Mouse (Mus musculus): ENCODE results near the gene Zkscan16. TPM values are rescaled to one million over a fixed set of nuclear protein-coding genes. Genes with fewer than 3 reads are reported as not detected.

Zkscan16 gene
- polyA plus RNA-seq, 1 experiment from 2014 or later, result 1.00 TPM

GRCm38 (mm10) chr4:58948391-58948790 lies 5.0 kb downstream of the Zkscan16 start:
- no peak overlapping the region for H3K27ac ChIP-seq (replicated peaks)
- H3K27me3 ChIP-seq (replicated peaks; ENCODE audit: low read depth, poor library complexity, severe bottlenecking), result peaks cover 14% of the 10 kb centered on the region
- no peaks in the 10 kb centered on the region for H3K36me3 ChIP-seq (replicated peaks)
- H3K4me3 ChIP-seq, result no peak overlapping the region
- no peaks in the 10 kb centered on the region for H3K9me3 ChIP-seq
- DNase-seq (ENCODE audit: low spot score), result no peak
- 88% methylated on average over 4 of the region's 4 CpGs for WGBS
- peaks cover 10% of the 10 kb centered on the region for H3K4me1 ChIP-seq

- no peaks in the 10 kb centered on the region for H3K9me3 ChIP-seq
- no peak for DNase-seq (ENCODE audit: low spot score)
- no peak overlapping the region for H3K27ac ChIP-seq (replicated peaks)
- WGBS, result 91% methylated on average over 11 of the region's 11 CpGs
- H3K4me3 ChIP-seq, result no peak overlapping the region
- H3K4me1 ChIP-seq, result no peaks in the 10 kb centered on the region
- peaks cover 14% of the 10 kb centered on the region for H3K36me3 ChIP-seq (replicated peaks)
- no peaks in the 10 kb centered on the region for H3K27me3 ChIP-seq (replicated peaks; ENCODE audit: low read depth, poor library complexity, severe bottlenecking)
Measured at GRCm38 (mm10) chr4:58952630-58953029, 9.2 kb downstream of the Zkscan16 start.

GRCm38 (mm10) chr4:58961719-58962118 lies 18.3 kb downstream of the Zkscan16 start:
- Histone ChIP-seq H3K27ac (replicated peaks) (no peak overlapping the region), H3K36me3 (replicated peaks) (peaks cover 10% of the 10 kb centered on the region), H3K9me3 (no peaks in the 10 kb centered on the region), H3K4me3 (no peak overlapping the region), H3K4me1 (no peaks in the 10 kb centered on the region), H3K27me3 (replicated peaks; ENCODE audit: low read depth, poor library complexity, severe bottlenecking) (no peaks in the 10 kb centered on the region)
- WGBS, result 94% methylated on average over 15 of the region's 15 CpGs
- DNase-seq (ENCODE audit: low spot score), result no peak

- 92% methylated on average over 4 of the region's 4 CpGs for WGBS
- no peaks in the 10 kb centered on the region for H3K4me1 ChIP-seq
- H3K4me3 ChIP-seq, result no peak overlapping the region
- H3K27ac ChIP-seq (replicated peaks), result no peak overlapping the region
- DNase-seq (ENCODE audit: low spot score), result no peak
- H3K27me3 ChIP-seq (replicated peaks; ENCODE audit: low read depth, poor library complexity, severe bottlenecking), result no peaks in the 10 kb centered on the region
- no peaks in the 10 kb centered on the region for H3K9me3 ChIP-seq
- H3K36me3 ChIP-seq (replicated peaks), result no peaks in the 10 kb centered on the region
Measured at GRCm38 (mm10) chr4:58963271-58963670, 19.8 kb downstream of the Zkscan16 start.

- Histone ChIP-seq H3K4me3 (no peak overlapping the region), H3K36me3 (replicated peaks) (no peaks in the 10 kb centered on the region), H3K27ac (replicated peaks) (no peak overlapping the region), H3K9me3 (no peaks in the 10 kb centered on the region), H3K4me1 (no peaks in the 10 kb centered on the region), H3K27me3 (replicated peaks; ENCODE audit: low read depth, poor library complexity, severe bottlenecking) (no peaks in the 10 kb centered on the region)
- 94% methylated on average over 1 of the region's 1 CpGs for WGBS
- no peak for DNase-seq (ENCODE audit: low spot score)
Measured at GRCm38 (mm10) chr4:58965136-58965535, 21.7 kb downstream of the Zkscan16 start.

GRCm38 (mm10) chr4:58970678-58971077 lies 27.2 kb downstream of the Zkscan16 start:
- DNase-seq (ENCODE audit: low spot score), result no peak
- Histone ChIP-seq H3K9me3 (no peaks in the 10 kb centered on the region), H3K4me1 (no peaks in the 10 kb centered on the region; the same call in 1 of the 2 replicates), H3K36me3 (replicated peaks) (peaks cover 11% of the 10 kb centered on the region; the same call in 1 of the 2 replicates), H3K27me3 (replicated peaks; ENCODE audit: low read depth, poor library complexity, severe bottlenecking) (no peaks in the 10 kb centered on the region), H3K4me3 (no peak overlapping the region), H3K27ac (replicated peaks) (no peak overlapping the region)
- 88% methylated on average over 4 of the region's 4 CpGs for WGBS

- WGBS, result 77% methylated on average over 5 of the region's 5 CpGs
- no peak for DNase-seq (ENCODE audit: low spot score)
- Histone ChIP-seq H3K4me1 (no peaks in the 10 kb centered on the region; the same call in 1 of the 2 replicates), H3K4me3 (no peak overlapping the region), H3K9me3 (no peaks in the 10 kb centered on the region), H3K27ac (replicated peaks) (no peak overlapping the region), H3K27me3 (replicated peaks; ENCODE audit: low read depth, poor library complexity, severe bottlenecking) (no peaks in the 10 kb centered on the region), H3K36me3 (replicated peaks) (peaks cover 7% of the 10 kb centered on the region; the same call in 1 of the 2 replicates)
Measured at GRCm38 (mm10) chr4:58975711-58976110, 32.3 kb downstream of the Zkscan16 start.

GRCm38 (mm10) chr4:58981421-58981820 lies 38.0 kb downstream of the Zkscan16 start:
- Histone ChIP-seq H3K27ac (replicated peaks) (no peak overlapping the region), H3K9me3 (no peaks in the 10 kb centered on the region), H3K4me3 (no peak overlapping the region), H3K36me3 (replicated peaks) (no peaks in the 10 kb centered on the region), H3K27me3 (replicated peaks; ENCODE audit: low read depth, poor library complexity, severe bottlenecking) (no peaks in the 10 kb centered on the region), H3K4me1 (peaks cover 4% of the 10 kb centered on the region; the same call in 1 of the 2 replicates)
- no peak for DNase-seq (ENCODE audit: low spot score)
- 73% methylated on average over 6 of the region's 6 CpGs for WGBS

- no peaks in the 10 kb centered on the region for H3K27me3 ChIP-seq (replicated peaks; ENCODE audit: low read depth, poor library complexity, severe bottlenecking)
- no peaks in the 10 kb centered on the region for H3K9me3 ChIP-seq
- no peak overlapping the region for H3K4me3 ChIP-seq
- H3K4me1 ChIP-seq, result peaks cover 15% of the 10 kb centered on the region; the same call in 1 of the 2 replicates
- H3K36me3 ChIP-seq (replicated peaks), result no peaks in the 10 kb centered on the region
- no peak for DNase-seq (ENCODE audit: low spot score)
- WGBS, result 90% methylated on average over 8 of the region's 8 CpGs
- H3K27ac ChIP-seq (replicated peaks), result no peak overlapping the region
Measured at GRCm38 (mm10) chr4:58982806-58983205, 39.4 kb downstream of the Zkscan16 start.

- Histone ChIP-seq H3K36me3 (replicated peaks) (no peaks in the 10 kb centered on the region), H3K4me3 (no peak overlapping the region), H3K27me3 (replicated peaks; ENCODE audit: low read depth, poor library complexity, severe bottlenecking) (no peaks in the 10 kb centered on the region), H3K9me3 (no peaks in the 10 kb centered on the region), H3K4me1 (peaks cover 17% of the 10 kb centered on the region; the same call in 1 of the 2 replicates), H3K27ac (replicated peaks) (no peak overlapping the region)
- DNase-seq (ENCODE audit: low spot score), result peak; percentile 85
- 24% methylated on average over 7 of the region's 7 CpGs for WGBS
Measured at GRCm38 (mm10) chr4:58985157-58985648, 41.8 kb downstream of the Zkscan16 start.

- no peaks in the 10 kb centered on the region for H3K27me3 ChIP-seq (replicated peaks; ENCODE audit: low read depth, poor library complexity, severe bottlenecking)
- WGBS, result 1% methylated on average over 28 of the region's 28 CpGs
- no peaks in the 10 kb centered on the region for H3K36me3 ChIP-seq (replicated peaks)
- peak within 1 kb of the TSS; percentile 72 for H3K27ac ChIP-seq (replicated peaks)
- peak within 1 kb of the TSS; percentile 78 for H3K4me3 ChIP-seq
- H3K9me3 ChIP-seq, result no peaks in the 10 kb centered on the region
- peaks cover 17% of the 10 kb centered on the region; the same call in 1 of the 2 replicates for H3K4me1 ChIP-seq
- DNase-seq (ENCODE audit: low spot score), result peak; percentile 88
Measured at GRCm38 (mm10) chr4:58986540-58987190, 43.2 kb downstream of the Zkscan16 start, which contains the start of gene Ptgr1. Gene Ptgr1 (minus strand): TSS chr4:58987119.

- Histone ChIP-seq H3K36me3 (replicated peaks) (no peaks in the 10 kb centered on the region), H3K9me3 (no peaks in the 10 kb centered on the region), H3K27me3 (replicated peaks; ENCODE audit: low read depth, poor library complexity, severe bottlenecking) (no peaks in the 10 kb centered on the region), H3K4me3 (no peak overlapping the region), H3K4me1 (peaks cover 17% of the 10 kb centered on the region; the same call in 1 of the 2 replicates), H3K27ac (replicated peaks) (no peak overlapping the region)
- no peak for DNase-seq (ENCODE audit: low spot score)
- 87% methylated on average over 7 of the region's 7 CpGs for WGBS
Measured at GRCm38 (mm10) chr4:58989303-58989898, 46.0 kb downstream of the Zkscan16 start.
